Mouse (Mus musculus): ENCODE measurements at regions not wholly inside any gene's neighbourhood (a gene's known extent, or its start where the extent isn't known, plus 50 kb on each side); places are given as distances from the start of the nearest gene placed in this dataset.
"Not testable (repeated sequence)": the region's sequence is repeated elsewhere in the genome, so short reads cannot be mapped to it uniquely, and the experiment has no call there.

DNA sequence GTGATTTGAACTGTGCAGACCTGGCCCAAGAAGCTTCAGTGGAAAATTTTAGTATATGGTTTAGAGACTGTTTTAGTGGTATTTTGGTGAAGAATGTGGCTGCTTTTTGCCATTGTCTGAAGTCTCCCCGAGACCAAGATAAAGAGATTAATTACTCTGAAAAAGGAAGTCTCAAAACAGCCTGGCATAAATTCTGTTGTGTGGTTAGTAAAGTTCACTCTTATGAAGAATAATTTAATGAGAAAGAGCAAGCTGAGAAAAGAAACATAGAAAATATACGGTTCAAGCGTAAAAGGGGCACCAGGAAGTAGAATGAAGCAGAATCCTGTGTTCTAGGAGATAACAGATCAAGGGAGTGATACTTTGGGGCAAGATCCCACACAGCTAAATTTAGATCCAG is 144.0 kb upstream of the Palmd start:
- no peak for ATAC-seq

DNA sequence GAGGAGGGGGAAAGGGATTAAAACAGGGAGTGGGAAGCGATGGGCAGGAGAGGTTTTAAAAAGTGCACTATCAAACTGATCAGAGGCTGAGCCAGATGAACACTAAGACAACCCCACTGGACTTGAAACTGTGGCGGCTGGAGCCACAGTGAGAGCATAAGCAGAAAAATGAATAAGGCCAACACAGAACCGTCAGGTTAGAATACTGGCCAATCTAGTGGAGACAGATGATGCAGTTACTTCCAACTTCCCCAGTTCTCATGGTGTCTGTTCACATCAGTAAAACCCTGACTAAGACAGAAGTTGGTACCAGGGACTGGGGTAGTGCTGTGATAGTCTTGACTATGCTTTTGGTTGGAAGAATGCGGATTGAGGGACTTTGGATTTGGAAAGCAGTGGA is 143.5 kb upstream of the Palmd start:
- ATAC-seq = no peak

GRCm38 (mm10) chr3:117108966-117109700 is 140.3 kb upstream of the Palmd start:
- ATAC-seq = no peak

GRCm38 (mm10) chr3:117107986-117108385 is 139.2 kb upstream of the Palmd start:
- ATAC-seq = no peak

DNA sequence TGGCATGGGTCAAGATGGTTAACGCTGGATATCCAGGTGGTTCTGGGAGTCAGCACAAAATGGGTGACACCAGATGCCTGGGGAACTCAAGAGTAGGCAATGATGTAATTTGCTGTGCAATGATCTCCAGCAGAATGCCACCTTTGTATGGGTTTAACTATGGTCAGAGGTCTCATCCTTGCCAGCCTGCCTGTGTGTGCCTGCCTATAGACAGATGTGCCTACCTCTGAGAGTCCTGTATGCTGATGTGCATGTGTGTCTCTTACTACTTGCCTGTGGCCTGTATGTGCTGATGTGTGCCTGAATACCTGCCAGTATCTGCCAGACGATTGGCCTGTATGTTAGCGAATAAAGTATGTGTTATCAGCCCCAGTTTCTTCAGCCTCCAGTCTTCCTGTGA is 138.6 kb upstream of the Palmd start:
- ATAC-seq = no peak

- ATAC-seq = no peak
Observed at GRCm38 (mm10) chr3:117087646-117088045, 118.9 kb upstream of the Palmd start.

- ATAC-seq = peak; percentile 29
Observed at GRCm38 (mm10) chr3:117076734-117077133, 107.9 kb upstream of the Palmd start.

DNA sequence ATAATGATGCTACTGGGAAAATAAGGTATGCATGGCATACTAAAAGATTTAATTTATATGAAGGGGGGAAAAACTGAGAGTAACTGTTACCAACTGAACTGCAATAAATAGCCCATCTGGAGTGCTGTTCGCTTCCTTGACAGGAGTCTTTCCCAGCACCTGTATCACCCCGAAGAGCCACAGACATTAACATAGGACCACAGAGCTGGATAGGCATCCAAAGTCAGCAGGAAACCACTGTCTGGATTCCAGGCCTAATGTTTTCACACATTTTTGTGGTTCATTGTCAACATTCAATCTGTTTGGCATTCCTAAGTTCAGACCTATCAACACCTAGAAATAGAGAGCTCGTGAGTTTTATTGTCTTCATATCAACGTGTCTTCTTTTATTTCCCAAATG is 104.6 kb upstream of the Palmd start:
- ATAC-seq = no peak

GRCm38 (mm10) chr3:117072998-117073397 is 104.2 kb upstream of the Palmd start:
- ATAC-seq = no peak

DNA sequence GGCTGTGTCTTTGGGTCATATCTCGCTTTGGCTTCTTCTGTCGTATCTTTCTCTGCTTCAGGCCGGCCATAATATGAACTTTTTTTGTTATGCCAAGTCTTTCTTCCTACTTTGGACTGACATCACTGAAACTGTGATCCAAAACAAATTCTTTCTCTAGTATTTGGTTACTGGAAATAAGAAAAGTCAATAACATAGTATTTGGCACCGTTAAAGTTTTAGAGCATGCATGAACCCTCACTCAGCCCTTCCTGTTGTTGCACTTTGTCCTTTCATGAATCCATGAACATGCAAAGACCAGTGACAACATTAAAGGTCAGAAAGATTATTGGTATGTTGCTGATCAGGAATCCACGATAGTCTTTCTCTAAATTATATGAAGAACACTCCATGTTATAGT is 103.1 kb upstream of the Palmd start:
- no peak for ATAC-seq

GRCm38 (mm10) chr3:117067470-117068053 is 98.8 kb upstream of the Palmd start:
- ATAC-seq = no peak

- ATAC-seq = no peak
Observed at GRCm38 (mm10) chr3:117065904-117066303, 97.1 kb upstream of the Palmd start.

DNA sequence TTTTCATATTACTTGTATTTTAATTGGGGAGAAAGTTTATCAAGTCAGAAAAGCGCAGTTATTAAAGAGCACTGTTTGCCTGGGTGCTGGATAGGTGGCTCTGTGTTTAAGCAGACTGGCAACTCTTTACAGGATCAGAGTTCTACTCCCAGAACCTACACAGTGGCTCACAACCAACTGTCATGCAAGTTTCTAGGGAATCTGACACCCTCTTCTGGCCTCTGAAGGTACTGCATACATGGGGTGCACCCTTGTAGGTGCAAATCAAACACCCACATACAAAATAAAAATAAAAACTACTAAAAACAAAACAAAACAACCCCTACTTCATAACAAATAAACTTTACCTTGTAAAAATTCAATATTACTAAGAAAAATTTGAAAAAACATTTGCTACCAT is 93.0 kb upstream of the Palmd start:
- no peak for ATAC-seq

- no peak for ATAC-seq
Observed at GRCm38 (mm10) chr3:117061182-117061581, 92.4 kb upstream of the Palmd start.

DNA sequence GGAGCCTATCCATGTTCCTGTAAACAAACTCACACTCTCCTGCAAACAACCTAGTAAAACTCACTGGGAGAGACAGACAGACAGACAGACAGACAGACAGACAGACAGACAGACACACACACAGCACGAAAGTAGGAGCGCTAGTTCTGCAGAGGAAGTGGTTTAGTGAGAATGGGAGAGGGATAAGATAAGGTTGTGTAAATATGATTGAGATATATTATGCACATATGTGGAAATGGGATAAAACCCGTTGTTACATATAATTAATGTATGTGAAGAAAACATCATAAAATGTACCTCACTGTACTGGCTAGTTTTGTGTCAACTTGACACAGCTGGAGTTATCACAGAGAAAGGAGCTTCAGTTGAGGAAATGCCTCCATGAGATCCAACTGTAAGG is 85.9 kb upstream of the Palmd start:
- ATAC-seq = not testable (repeated sequence)

DNA sequence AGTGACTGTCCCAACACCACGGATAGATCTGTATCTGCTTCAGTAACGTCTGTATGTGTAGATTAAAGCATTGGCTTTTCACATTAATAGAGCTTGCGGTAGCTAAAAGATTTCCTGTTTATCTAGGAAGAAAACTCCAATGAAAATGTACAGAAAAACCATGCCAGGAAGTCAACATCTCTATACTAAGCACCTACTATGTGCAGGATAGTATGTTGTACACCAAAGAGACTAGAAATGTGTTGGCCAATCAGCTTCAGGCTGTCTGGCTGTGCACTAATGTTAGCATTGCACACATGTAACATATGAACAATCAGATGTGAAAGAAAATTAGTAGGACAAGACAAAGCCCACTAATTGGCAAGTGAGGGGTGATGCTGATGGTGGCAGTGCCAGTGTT is 82.6 kb upstream of the Palmd start:
- ATAC-seq = no peak

DNA sequence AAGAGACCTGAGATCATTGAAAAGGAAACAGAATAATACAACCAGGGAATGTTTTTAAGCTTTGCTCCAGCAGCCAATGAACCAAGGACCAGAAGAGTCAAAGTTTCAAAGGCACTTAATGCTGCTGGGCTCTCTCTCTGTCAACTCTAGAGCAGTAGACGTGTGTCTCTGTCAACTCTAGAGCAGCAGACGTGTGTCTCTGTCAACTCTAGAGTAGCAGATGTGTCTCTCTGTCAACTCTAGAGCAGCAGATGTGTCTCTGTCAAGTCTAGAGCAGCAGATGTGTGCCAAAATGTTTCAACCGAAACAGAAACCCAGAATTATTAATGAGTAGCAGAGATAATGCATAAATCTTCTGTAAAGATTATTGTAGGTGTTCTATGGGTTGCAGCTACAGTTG is 82.1 kb upstream of the Palmd start:
- no peak for ATAC-seq

GRCm38 (mm10) chr3:117049410-117049809 is 80.6 kb upstream of the Palmd start:
- ATAC-seq = no peak

- ATAC-seq = no peak
Observed at GRCm38 (mm10) chr3:117044809-117045208, 76.0 kb upstream of the Palmd start.

DNA sequence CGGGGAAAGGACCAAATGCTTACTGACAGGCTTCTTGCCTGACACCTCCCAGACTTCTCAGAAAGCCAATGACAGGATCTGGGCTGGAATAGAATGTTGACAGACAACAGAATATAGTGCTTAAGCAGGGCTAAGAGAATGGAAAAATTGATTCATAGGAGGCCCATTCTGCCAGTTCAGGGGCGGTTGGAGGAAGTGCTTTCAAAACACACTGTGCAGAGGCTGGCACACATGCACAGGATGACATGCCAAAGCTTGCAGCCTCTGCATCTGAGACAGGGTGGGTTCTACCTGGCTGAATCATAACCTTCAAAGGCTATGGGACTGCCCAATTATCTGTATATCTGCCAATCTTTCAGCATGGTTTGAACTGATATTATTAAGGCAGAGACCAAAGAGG is 75.5 kb upstream of the Palmd start:
- ATAC-seq = no peak

- ATAC-seq = no peak
Observed at GRCm38 (mm10) chr3:117038928-117039300, 70.1 kb upstream of the Palmd start.

- no peak for ATAC-seq
Observed at GRCm38 (mm10) chr3:117038280-117038927, 69.6 kb upstream of the Palmd start.
